ENCODE assay signal across 25 mouse cellular contexts in genomic region chr2:158726252-158726651, GRCm38 (mm10). TPM values are rescaled to one million over a fixed set of nuclear protein-coding genes. Genes with fewer than 3 reads are reported as not detected.
DNase-seq lines count a peak whose midpoint lies in the region; ATAC-seq and TF ChIP-seq lines count a peak whose summit lies in the region.
"Had no signal": no experiment of that assay in that cellular context is flagged by ENCODE, and none has a peak within 500 bp of the region (broad histone marks: within the 10 kb centered on the region; RNA-seq: fewer than 3 reads in every experiment).

No protein-coding gene starts in this region.

- H3K4me1 ChIP-seq in kidney, postnatal 0 days (replicated peaks; ENCODE audit: insufficient read depth, low read length) = no peaks in the 10 kb centered on the region
- 0 out of 2 replicates have a peak, but pooled peaks cover 3% of the 10 kb centered on the region for H3K4me1 ChIP-seq in lung, postnatal 0 days (ENCODE audit: insufficient read depth, low read depth, low read length)
- no peaks in the 10 kb centered on the region for H3K4me1 ChIP-seq in ES-Bruce4 (ENCODE audit: control insufficient read depth, insufficient read depth, low read length)
- H3K4me1 ChIP-seq: embryonic facial prominence, embryonic 15.5 days had no signal

- H3K4me3 ChIP-seq in kidney, postnatal 0 days (replicated peaks; ENCODE audit: low read depth, low read length) = no peak overlapping the region
- no peak overlapping the region for H3K4me3 ChIP-seq in lung, postnatal 0 days (ENCODE audit: low read depth, low read length)
- no peak overlapping the region for H3K4me3 ChIP-seq in ES-Bruce4 (ENCODE audit: low read depth, low read length)
- H3K4me3 ChIP-seq: embryonic facial prominence, embryonic 15.5 days; heart, embryonic 12.5 days; hindbrain, embryonic 13.5 days; megakaryocyte, embryonic 14.5 days had no signal

- TF ChIP-seq POLR2A in ES-Bruce4 (IDR thresholded peaks at IDR 0.05; ENCODE audit: insufficient read depth, low read length) = no peak
- TF ChIP-seq POLR2A in brain, embryonic 14.5 days (IDR thresholded peaks at IDR 0.05; ENCODE audit: borderline replicate concordance, extremely low read depth, insufficient read depth, insufficient read length, poor library complexity, severe bottlenecking) = no peak

- no peaks in the 10 kb centered on the region for H3K36me3 ChIP-seq in kidney, postnatal 0 days (ENCODE audit: insufficient read depth, low read length)
- no peaks in the 10 kb centered on the region for H3K36me3 ChIP-seq in lung, postnatal 0 days (ENCODE audit: insufficient read depth, low read length)
- H3K36me3 ChIP-seq in ES-Bruce4 (ENCODE audit: control insufficient read depth, insufficient read depth, low read length, poor library complexity, severe bottlenecking) = no peaks in the 10 kb centered on the region
- H3K36me3 ChIP-seq: embryonic facial prominence, embryonic 15.5 days; heart, embryonic 12.5 days; hindbrain, embryonic 13.5 days had no signal

- no peak overlapping the region for H3K9ac ChIP-seq in kidney, postnatal 0 days (ENCODE audit: low read depth, low read length)
- no peak overlapping the region for H3K9ac ChIP-seq in lung, postnatal 0 days (replicated peaks; ENCODE audit: low read depth)
- no peak overlapping the region for H3K9ac ChIP-seq in ES-Bruce4 (ENCODE audit: low read depth, poor library complexity, severe bottlenecking)
- H3K9ac ChIP-seq: embryonic facial prominence, embryonic 15.5 days; forebrain, postnatal 0 days; heart, embryonic 12.5 days; hindbrain, embryonic 13.5 days had no signal

- DNase-seq in kidney, postnatal 0 days (ENCODE audit: low spot score) = no peak
- no peak for DNase-seq in kidney, postnatal 25 days
- no peak for DNase-seq in lung, postnatal 0 days (ENCODE audit: low spot score)
- DNase-seq in lung, postnatal 4 days = no peak
- DNase-seq in brain, embryonic 14.5 days (ENCODE audit: low read depth) = no peak
- DNase-seq in gastrocnemius, adult 8-10 months (ENCODE audit: low spot score in 2 of 2) = no peak
- no peak for DNase-seq in kidney, adult 8-10 months
- DNase-seq: adrenal gland, postnatal 14 days; cerebellum, adult 11-12 months; cerebellum, postnatal 25 days; forebrain, postnatal 0 days; heart, postnatal 14 days; left cerebral cortex, postnatal 4 days; liver; lung, postnatal 10 days; midbrain, embryonic 14.5 days; retina, postnatal 1 day; right cerebral cortex, postnatal 4 days; thymus, postnatal 4 days had no signal

- no peak for TF ChIP-seq EP300 in lung, postnatal 0 days (IDR thresholded peaks at IDR 0.05)
- TF ChIP-seq EP300 in ES-Bruce4 (IDR thresholded peaks at IDR 0.05; ENCODE audit: insufficient read depth, low read depth, low read length) = no peak

- peak; percentile 16; the same call in 1 of the 2 replicates for TF ChIP-seq CTCF in kidney, postnatal 0 days (IDR thresholded peaks at IDR 0.05; ENCODE audit: low read depth)
- peak; percentile 25; the same call in 1 of the 2 replicates for TF ChIP-seq CTCF in lung, postnatal 0 days (IDR thresholded peaks at IDR 0.05)
- peak; percentile 62 for TF ChIP-seq CTCF in ES-Bruce4 (IDR thresholded peaks at IDR 0.05; ENCODE audit: low read depth, low read length)
- TF ChIP-seq CTCF in brain, embryonic 14.5 days (IDR thresholded peaks at IDR 0.05; ENCODE audit: borderline replicate concordance, extremely low read depth, insufficient read depth, insufficient read length) = peak; percentile 16; the same call in 1 of the 2 replicates

- no peak overlapping the region for H3K27ac ChIP-seq in kidney, postnatal 0 days
- H3K27ac ChIP-seq in lung, postnatal 0 days (ENCODE audit: low read length) = no peak overlapping the region
- no peak overlapping the region for H3K27ac ChIP-seq in ES-Bruce4 (ENCODE audit: insufficient read depth, low read length)
- H3K27ac ChIP-seq: embryonic facial prominence, embryonic 15.5 days; hindbrain, embryonic 13.5 days had no signal

- no peaks in the 10 kb centered on the region for H3K27me3 ChIP-seq in kidney, postnatal 0 days (ENCODE audit: insufficient read depth, low read length)
- no peaks in the 10 kb centered on the region for H3K27me3 ChIP-seq in lung, postnatal 0 days (replicated peaks; ENCODE audit: insufficient read depth, low read length)
- H3K27me3 ChIP-seq in ES-Bruce4 (ENCODE audit: control insufficient read depth, insufficient read depth, low read length, poor library complexity, severe bottlenecking) = no peaks in the 10 kb centered on the region
- H3K27me3 ChIP-seq: embryonic facial prominence, embryonic 15.5 days; heart, embryonic 12.5 days; hindbrain, embryonic 13.5 days had no signal

- H3K9me3 ChIP-seq in kidney, postnatal 0 days (replicated peaks; ENCODE audit: low read length) = no peaks in the 10 kb centered on the region
- no peaks in the 10 kb centered on the region for H3K9me3 ChIP-seq in lung, postnatal 0 days (ENCODE audit: low read length)
- no peaks in the 10 kb centered on the region for H3K9me3 ChIP-seq in ES-Bruce4 (replicated peaks; ENCODE audit: control insufficient read depth, insufficient read depth, low read length, poor library complexity, severe bottlenecking)
- H3K9me3 ChIP-seq: embryonic facial prominence, embryonic 15.5 days; heart, embryonic 12.5 days; hindbrain, embryonic 13.5 days; megakaryocyte, embryonic 14.5 days had no signal

- 70% methylated on average over 6 of the region's 6 CpGs for WGBS in kidney, postnatal 0 days
- WGBS in lung, postnatal 0 days = 68% methylated on average over 6 of the region's 6 CpGs

- no peak overlapping the region for H3K4me2 ChIP-seq in kidney, postnatal 0 days (ENCODE audit: low read length)
- H3K4me2 ChIP-seq in lung, postnatal 0 days (replicated peaks; ENCODE audit: low read depth, low read length) = no peak overlapping the region
- H3K4me2 ChIP-seq: embryonic facial prominence, embryonic 15.5 days; heart, embryonic 12.5 days; hindbrain, embryonic 13.5 days had no signal

- no peak for ATAC-seq in kidney, postnatal 0 days (replicated peaks; ENCODE audit: low FRiP score, low read depth)
- no peak for ATAC-seq in lung, postnatal 0 days
- ATAC-seq: forebrain, postnatal 0 days; inflammation-experienced regulatory T-cells, adult 6 months had no signal

RNA-seq across cellular contexts. Expression of gene Fam83d, which starts 41.6 kb away (rescaled TPM):
- polyA plus RNA-seq in kidney, postnatal 0 days (2015; fragmentation: Nextera tagmentation; extraction: Ambion mirVana) = 20.9 and 23.5 TPM in 2 replicates
- 4.5 and 5.5 TPM in 2 replicates for polyA plus RNA-seq in lung, postnatal 0 days (2015; fragmentation: Nextera tagmentation; extraction: Ambion mirVana)
- 22.4 and 24.7 TPM in 2 replicates for polyA plus RNA-seq in ES-Bruce4 (2011; ENCODE audit: insufficient read depth, insufficient read length, low read depth, missing spikeins)
- polyA plus RNA-seq in brain, embryonic 14.5 days (2012; rRNA removed) = 13.9 and 25.3 TPM in 2 replicates
- total RNA-seq in gastrocnemius, adult 8-10 months (2022) = 1 to 10 TPM in 3 of 4 experiments, under 1 TPM in 1; 0.94 to 4.2 (median 2.6) TPM
